Mouse (Mus musculus) neural tube, embryonic 15.5 days (tissue): Measurements from ENCODE around the gene Cacna1i. TPM values are rescaled to one million over a fixed set of nuclear protein-coding genes. Genes with fewer than 3 reads are reported as not detected.

ENCODE experiments used
- ATAC-seq: fragments of 200-750 bp; cut with Nextera tagmentation; 2 replicates; pipeline ENCODE4 v1.8.0; 2017; ENCODE audit warnings: mild to moderate bottlenecking, moderate TSS enrichment, moderate library complexity; ENCODE audit not compliant: low FRiP score
- H3K27ac ChIP-seq: fragments of 300-500 bp; sonication (generic); replicated peaks from 2 replicates; pipeline ENCODE4 v1.5.1; 2015; ENCODE audit warnings: mild to moderate bottlenecking, inconsistent platforms
- H3K27me3 ChIP-seq: fragments of 300-500 bp; sonication (generic); replicated peaks from 2 replicates; pipeline ENCODE4 v1.6.1; 2015; ENCODE audit warnings: inconsistent platforms
- H3K36me3 ChIP-seq: fragments of 300-500 bp; sonication (generic); 2 replicates; pipeline ENCODE4 v1.6.1; 2015; ENCODE audit warnings: inconsistent platforms
- H3K4me1 ChIP-seq: fragments of 300-500 bp; sonication (generic); 2 replicates; pipeline ENCODE4 v1.6.1; 2015; ENCODE audit warnings: inconsistent platforms
- H3K4me2 ChIP-seq: fragments of 300-500 bp; sonication (generic); 2 replicates; pipeline ENCODE4 v1.6.1; 2015; ENCODE audit warnings: inconsistent platforms, mild to moderate bottlenecking, moderate library complexity
- H3K4me3 ChIP-seq: fragments of 300-500 bp; sonication (generic); replicated peaks from 2 replicates; pipeline ENCODE4 v1.5.1; 2015; ENCODE audit warnings: mild to moderate bottlenecking, inconsistent platforms
- H3K9ac ChIP-seq: fragments of 300-500 bp; sonication (generic); replicated peaks from 2 replicates; pipeline ENCODE4 v1.6.1; 2015; ENCODE audit warnings: mild to moderate bottlenecking, inconsistent platforms
- H3K9me3 ChIP-seq: fragments of 300-500 bp; sonication (generic); replicated peaks from 2 replicates; pipeline ENCODE4 v1.6.1; 2016; ENCODE audit warnings: inconsistent platforms
- WGBS: fragments of 180-500 bp; shearing (Covaris S2); methylation state at CpG from one replicate; pipeline ENCODE4 v1.1.7; 2015; ENCODE audit warnings: mixed read lengths; 5-methylcytosine and 5-hydroxymethylcytosine counted together
- polyA plus RNA-seq: library from polyadenylated mRNA; unstranded; fragments of >200 nt; fragmentation: Nextera tagmentation; extraction: Ambion mirVana; gene quantifications from 2 replicates; pipeline ENCODE4 v1.2.1, GENCODE M21; 2015

Gene Cacna1i
- polyA plus RNA-seq, 1 experiment from 2014 or later = 0.79 TPM

- WGBS = 84% methylated on average over 2 of the region's 2 CpGs
- Histone ChIP-seq H3K4me2 (no peak overlapping the region), H3K4me3 (no peak overlapping the region), H3K27ac (no peak overlapping the region), H3K9ac (no peak overlapping the region), H3K4me1 (peaks cover 5% of the 10 kb centered on the region; the same call in 1 of the 2 replicates), H3K27me3 (no peaks in the 10 kb centered on the region), H3K9me3 (no peaks in the 10 kb centered on the region), H3K36me3 (no peaks in the 10 kb centered on the region)
- ATAC-seq = no peak
Measured at GRCm38 (mm10) chr15:80418146-80418545, 131.1 kb downstream of the Cacna1i start.

DNA sequence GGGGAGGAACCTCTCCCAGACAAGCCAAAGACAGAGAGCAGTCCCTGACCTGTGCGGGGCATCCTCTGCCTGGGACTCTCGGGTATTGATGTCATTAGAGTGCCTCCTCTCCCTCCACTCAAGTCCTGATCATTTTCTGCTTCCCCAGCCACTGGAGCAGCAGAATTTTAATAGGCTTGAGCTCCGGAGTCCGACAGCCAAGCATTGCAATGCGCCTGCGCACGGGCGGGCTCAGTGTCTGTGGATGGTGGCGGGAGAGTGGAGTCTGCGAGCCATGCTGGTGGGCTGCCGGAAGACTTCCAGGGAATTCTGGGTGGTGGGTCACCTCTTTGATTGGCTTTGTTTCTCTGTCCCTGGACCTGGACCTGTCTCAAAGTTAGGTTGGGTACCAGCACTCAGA lies 143.3 kb downstream of the Cacna1i start:
- no peaks in the 10 kb centered on the region for H3K4me1 ChIP-seq
- H3K9ac ChIP-seq = no peak overlapping the region
- H3K4me2 ChIP-seq = 0 out of 2 replicates have a peak overlapping the region, but pooled peaks have one; percentile 19
- WGBS = 70% methylated on average over 11 of the region's 11 CpGs
- no peaks in the 10 kb centered on the region for H3K36me3 ChIP-seq
- ATAC-seq = no peak
- no peaks in the 10 kb centered on the region for H3K27me3 ChIP-seq
- H3K4me3 ChIP-seq = no peak overlapping the region
- no peaks in the 10 kb centered on the region for H3K9me3 ChIP-seq
- H3K27ac ChIP-seq = 0 out of 2 replicates have a peak overlapping the region, but pooled peaks have one; percentile 4

DNA sequence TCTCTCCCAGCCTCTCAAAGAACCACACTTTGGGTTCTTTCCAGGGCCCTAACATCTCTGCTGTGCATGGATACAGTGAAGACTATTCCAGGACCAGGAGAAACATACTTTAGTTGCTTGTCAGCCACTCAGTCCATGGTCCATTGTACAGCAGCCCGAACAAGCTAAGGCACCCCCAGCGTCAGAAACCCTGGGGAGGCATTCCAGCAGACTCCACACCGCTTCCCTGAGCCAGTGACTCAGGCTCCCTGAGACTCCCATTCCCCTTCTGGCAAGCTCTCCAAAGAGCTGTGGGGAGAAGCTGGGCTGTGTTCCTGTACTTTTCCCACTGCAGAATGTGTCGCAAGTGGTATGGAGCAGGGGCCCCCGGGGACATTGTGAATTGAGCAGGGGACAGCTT lies 149.9 kb downstream of the Cacna1i start:
- no peaks in the 10 kb centered on the region for H3K9me3 ChIP-seq
- H3K4me2 ChIP-seq = no peak overlapping the region
- no peak overlapping the region for H3K9ac ChIP-seq
- ATAC-seq = no peak
- no peak overlapping the region for H3K4me3 ChIP-seq
- no peak overlapping the region for H3K27ac ChIP-seq
- no peaks in the 10 kb centered on the region for H3K36me3 ChIP-seq
- no peaks in the 10 kb centered on the region for H3K27me3 ChIP-seq
- 76% methylated on average over 5 of the region's 5 CpGs for WGBS
- H3K4me1 ChIP-seq = no peaks in the 10 kb centered on the region

DNA sequence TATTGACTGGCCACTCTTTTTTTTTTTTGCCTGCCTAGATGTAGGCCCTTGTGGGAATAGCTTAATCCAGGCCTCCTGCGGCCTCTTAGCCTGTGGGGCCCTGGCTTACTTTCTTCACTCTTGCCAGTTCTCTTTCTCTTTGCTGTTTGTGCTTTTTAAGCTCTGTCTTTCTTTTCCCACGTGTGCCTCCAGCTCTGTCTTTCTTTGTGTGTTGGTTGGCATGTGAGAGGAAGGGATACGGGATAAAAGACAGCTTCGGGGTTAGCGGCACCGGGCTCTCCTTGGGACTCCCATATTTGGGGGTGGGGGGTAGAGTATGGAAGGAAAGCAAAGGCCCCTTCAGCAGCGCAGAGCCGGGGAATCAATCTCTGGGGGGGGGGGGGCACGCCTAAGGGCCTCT lies 151.0 kb downstream of the Cacna1i start:
- Histone ChIP-seq H3K36me3 (no peaks in the 10 kb centered on the region), H3K4me1 (no peaks in the 10 kb centered on the region), H3K27ac (no peak overlapping the region), H3K9ac (no peak overlapping the region), H3K9me3 (no peaks in the 10 kb centered on the region), H3K4me2 (no peak overlapping the region), H3K4me3 (no peak overlapping the region), H3K27me3 (no peaks in the 10 kb centered on the region)
- no peak for ATAC-seq
- WGBS = 77% methylated on average over 9 of the region's 9 CpGs

DNA sequence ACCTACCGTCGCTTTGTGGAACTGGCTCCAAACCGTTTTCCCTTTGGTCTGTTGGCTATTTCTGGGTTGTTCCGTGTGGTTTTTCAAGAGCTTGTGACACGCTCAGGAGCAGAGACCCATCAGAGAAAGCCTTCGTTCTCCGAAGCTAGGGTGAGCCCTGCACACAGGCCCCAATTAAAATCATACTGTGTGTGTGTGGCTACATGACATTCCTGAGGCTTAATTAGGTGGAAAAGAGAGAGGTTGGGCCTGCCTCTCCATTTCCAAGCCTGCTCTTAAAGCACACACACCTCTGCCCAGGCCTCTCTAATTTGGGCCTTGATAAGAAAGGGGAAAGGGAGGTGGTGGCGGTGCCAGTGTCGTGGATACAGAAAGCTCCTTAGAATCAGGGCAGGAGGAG lies 151.4 kb downstream of the Cacna1i start:
- WGBS = 72% methylated on average over 9 of the region's 9 CpGs
- Histone ChIP-seq H3K9ac (no peak overlapping the region), H3K4me3 (no peak overlapping the region), H3K27ac (no peak overlapping the region), H3K4me1 (no peaks in the 10 kb centered on the region), H3K36me3 (no peaks in the 10 kb centered on the region), H3K27me3 (no peaks in the 10 kb centered on the region), H3K4me2 (no peak overlapping the region), H3K9me3 (no peaks in the 10 kb centered on the region)
- no peak for ATAC-seq

GRCm38 (mm10) chr15:80440195-80440594 lies 153.2 kb downstream of the Cacna1i start:
- Histone ChIP-seq H3K9ac (no peak overlapping the region), H3K36me3 (no peaks in the 10 kb centered on the region), H3K9me3 (no peaks in the 10 kb centered on the region), H3K4me1 (no peaks in the 10 kb centered on the region), H3K4me3 (no peak overlapping the region), H3K27ac (no peak overlapping the region), H3K4me2 (no peak overlapping the region), H3K27me3 (no peaks in the 10 kb centered on the region)
- WGBS = 90% methylated on average over 6 of the region's 6 CpGs
- no peak for ATAC-seq

- no peak for ATAC-seq
- Histone ChIP-seq H3K27me3 (no peaks in the 10 kb centered on the region), H3K9ac (no peak overlapping the region), H3K4me1 (no peaks in the 10 kb centered on the region), H3K4me3 (no peak overlapping the region), H3K36me3 (no peaks in the 10 kb centered on the region), H3K9me3 (no peaks in the 10 kb centered on the region), H3K4me2 (no peak overlapping the region), H3K27ac (no peak overlapping the region)
- WGBS = 74% methylated on average over 15 of the region's 15 CpGs
Measured at GRCm38 (mm10) chr15:80445956-80446687, 159.1 kb downstream of the Cacna1i start.

Other genes starting within 250 kb of the Cacna1i start
- 59.3 and 64.6 TPM in 2 replicates for gene Syngr1, start 195.9 kb upstream of the Cacna1i start, polyA plus RNA-seq
- gene Rpl3, start 195.4 kb upstream of the Cacna1i start, polyA plus RNA-seq = 526 and 732 TPM in 2 replicates
- gene Tab1, start 154.1 kb upstream of the Cacna1i start, polyA plus RNA-seq = 35.9 and 37.4 TPM in 2 replicates
- gene Mgat3, start 113.5 kb upstream of the Cacna1i start, polyA plus RNA-seq = 15.8 and 17.5 TPM in 2 replicates
- gene Mief1, start 53.2 kb upstream of the Cacna1i start, polyA plus RNA-seq = 33.3 and 34.5 TPM in 2 replicates
- 1.7 TPM in 1 of 2 replicates, not detected in the other for gene AC140267.1, start 51.4 kb upstream of the Cacna1i start, polyA plus RNA-seq
- gene Atf4, start 32.1 kb upstream of the Cacna1i start, polyA plus RNA-seq = 106 and 113 TPM in 2 replicates
- gene Rps19bp1, start 22.9 kb upstream of the Cacna1i start, polyA plus RNA-seq = 72.6 and 83.9 TPM in 2 replicates